Mouse (Mus musculus): ENCODE measurements around the gene Gm8279. TPM values are rescaled to one million over a fixed set of nuclear protein-coding genes. Genes with fewer than 3 reads are reported as not detected.
"Not testable (repeated sequence)": the region's sequence is repeated elsewhere in the genome, so short reads cannot be mapped to it uniquely, and the experiment has no call there.

The Gm8279 gene
- not detected in 2 replicates for polyA plus RNA-seq (2016; fragmentation: Nextera tagmentation; extraction: Ambion mirVana)

- 80% methylated on average over 2 of the region's 2 CpGs for WGBS
- DNase-seq (ENCODE audit: low spot score); H3K9me3 ChIP-seq (replicated peaks); H3K4me3 ChIP-seq; H3K27ac ChIP-seq (replicated peaks); H3K4me1 ChIP-seq; H3K36me3 ChIP-seq; H3K27me3 ChIP-seq (ENCODE audit: low read depth, poor library complexity, severe bottlenecking): not testable (repeated sequence)
Measured at GRCm38 (mm10) chr14:5131219-5131618, at the start of gene Gm8279. Gm8279 (plus strand) TSS chr14:5131519.

- not testable (repeated sequence) for DNase-seq (ENCODE audit: low spot score)
- WGBS, result no CpG with 5 or more reads among the region's 1 CpGs
Measured at GRCm38 (mm10) chr14:5164235-5164634, 32.9 kb downstream of the Gm8279 start, which contains the start of gene Gm3317. Gm3317 (plus strand) TSS chr14:5164535.

GRCm38 (mm10) chr14:5185493-5185892 is 54.2 kb downstream of the Gm8279 start, which contains the start of gene Gm8271:
Gm8271 (plus strand) TSS chr14:5185793.
- not testable (repeated sequence) for H3K27me3 ChIP-seq (ENCODE audit: low read depth, poor library complexity, severe bottlenecking); H3K27ac ChIP-seq (replicated peaks); H3K4me1 ChIP-seq; H3K36me3 ChIP-seq; DNase-seq (ENCODE audit: low spot score); H3K9me3 ChIP-seq (replicated peaks); H3K4me3 ChIP-seq
- WGBS, result no CpG with 5 or more reads among the region's 3 CpGs

More at GRCm38 (mm10) chr14:5164235-5164634, 32.9 kb downstream of the Gm8279 start, which contains the start of gene Gm3317:
- H3K27ac ChIP-seq (replicated peaks); H3K4me1 ChIP-seq; H3K36me3 ChIP-seq; H3K9me3 ChIP-seq (replicated peaks); H3K27me3 ChIP-seq (ENCODE audit: low read depth, poor library complexity, severe bottlenecking); H3K4me3 ChIP-seq: not testable (repeated sequence)

Other genes starting within 250 kb of the Gm8279 start
- gene Gm3278, start 239.1 kb upstream of the Gm8279 start, polyA plus RNA-seq (2016; fragmentation: Nextera tagmentation; extraction: Ambion mirVana), result 0.20 TPM in 1 of 2 replicates, not detected in the other
- gene Gm8297, start 147.6 kb upstream of the Gm8279 start, polyA plus RNA-seq (2016; fragmentation: Nextera tagmentation; extraction: Ambion mirVana), result not detected in 2 replicates
- not detected in 2 replicates for gene Gm3298, start 115.6 kb upstream of the Gm8279 start, polyA plus RNA-seq (2016; fragmentation: Nextera tagmentation; extraction: Ambion mirVana)
- gene 4930555G01Rik, start 80.9 kb upstream of the Gm8279 start, polyA plus RNA-seq (2016; fragmentation: Nextera tagmentation; extraction: Ambion mirVana), result not detected in 2 replicates
- gene Gm8281, start 60.5 kb upstream of the Gm8279 start, polyA plus RNA-seq (2016; fragmentation: Nextera tagmentation; extraction: Ambion mirVana), result 1.2 and 1.7 TPM in 2 replicates
- not detected in 2 replicates for gene Gm3317, start 33.0 kb downstream of the Gm8279 start, polyA plus RNA-seq (2016; fragmentation: Nextera tagmentation; extraction: Ambion mirVana)
- gene Gm8271, start 54.3 kb downstream of the Gm8279 start, polyA plus RNA-seq (2016; fragmentation: Nextera tagmentation; extraction: Ambion mirVana), result not detected in 2 replicates
- gene Gm3526, start 129.1 kb downstream of the Gm8279 start, polyA plus RNA-seq (2016; fragmentation: Nextera tagmentation; extraction: Ambion mirVana), result not detected in 2 replicates
- gene Gm3542, start 203.4 kb downstream of the Gm8279 start, polyA plus RNA-seq (2016; fragmentation: Nextera tagmentation; extraction: Ambion mirVana), result not detected in 2 replicates